In genomic region chr7:127139100-127139499, GRCm38 (mm10) we compare ENCODE assay signal across 1 mouse cellular context.
TF ChIP-seq lines count a peak whose summit lies in the region.

No protein-coding gene starts in this region.

TF ChIP-seq in MEL, 35 proteins besides CTCF, POLR2A, EP300 and RAD21 (continued from another document):
- peak; percentile 70; the same call in 1 of the 2 replicates for TF ChIP-seq MXI1 (IDR thresholded peaks at IDR 0.05; ENCODE audit: low read depth, low read length)
- TF ChIP-seq E2F4 (IDR thresholded peaks at IDR 0.05; ENCODE audit: borderline replicate concordance, low read depth, low read length) = no peak
- TF ChIP-seq MAX (IDR thresholded peaks at IDR 0.05; ENCODE audit: low read length) = no peak; the same call in 1 of the 2 replicates
- TF ChIP-seq GABPA (IDR thresholded peaks at IDR 0.05; ENCODE audit: low read depth, low read length) = no peak
- TF ChIP-seq SMC3 (IDR thresholded peaks at IDR 0.05; ENCODE audit: low read depth, low read length) = no peak
- TF ChIP-seq MAZ (IDR thresholded peaks at IDR 0.05; ENCODE audit: low read depth, low read length) = no peak
- TF ChIP-seq USF2 (IDR thresholded peaks at IDR 0.05; ENCODE audit: borderline replicate concordance in 1 of 2, insufficient read depth in 1 of 2, low read depth in 1 of 2, low read length in 2 of 2) = no peak
- no peak for TF ChIP-seq MEF2A (IDR thresholded peaks at IDR 0.05; ENCODE audit: extremely low read depth, insufficient replicate concordance, low read depth, low read length, poor library complexity, severe bottlenecking)
- TF ChIP-seq HCFC1 (IDR thresholded peaks at IDR 0.05; ENCODE audit: low read depth, low read length) = no peak; the same call in 1 of the 2 replicates
- no peak for TF ChIP-seq KAT2A (conservative IDR thresholded peaks at IDR 0.05; ENCODE audit: low read depth, low read length)
- TF ChIP-seq ZKSCAN1 (IDR thresholded peaks at IDR 0.05; ENCODE audit: low read depth, low read length) = no peak
- no peak for TF ChIP-seq CHD1 (IDR thresholded peaks at IDR 0.05; ENCODE audit: low read depth, low read length)
- TF ChIP-seq ZNF384 (IDR thresholded peaks at IDR 0.05; ENCODE audit: low read depth, low read length) = no peak
- peak; percentile 87; the same call in 1 of the 2 replicates for TF ChIP-seq MYB (IDR thresholded peaks at IDR 0.05; ENCODE audit: low read depth, low read length)
- TF ChIP-seq ZC3H11A (IDR thresholded peaks at IDR 0.05; ENCODE audit: low read depth, low read length) = no peak
- TF ChIP-seq USF1 (IDR thresholded peaks at IDR 0.05; ENCODE audit: low read depth, low read length) = peak; percentile 84
- no peak for TF ChIP-seq UBTF (IDR thresholded peaks at IDR 0.05; ENCODE audit: borderline replicate concordance, insufficient read depth, low read depth, low read length)
- TF ChIP-seq BHLHE40 (IDR thresholded peaks at IDR 0.05; ENCODE audit: borderline replicate concordance, low read depth, low read length) = peak; percentile 85
- peak; percentile 50; the same call in 1 of the 2 replicates for TF ChIP-seq JUND (IDR thresholded peaks at IDR 0.05; ENCODE audit: low read depth, low read length)
- peak; percentile 76 for TF ChIP-seq POLR2AphosphoS2 (IDR thresholded peaks at IDR 0.05; ENCODE audit: low read length)
- peak; percentile 36; the same call in 1 of the 2 replicates for TF ChIP-seq ZMIZ1 (IDR thresholded peaks at IDR 0.05; ENCODE audit: low read depth, low read length)
- TF ChIP-seq ELF1 (IDR thresholded peaks at IDR 0.05; ENCODE audit: low read depth, low read length) = no peak
- peak; percentile 77 for TF ChIP-seq TBP (IDR thresholded peaks at IDR 0.05; ENCODE audit: low read depth, low read length)
- peak; percentile 12; the same call in 1 of the 2 replicates for TF ChIP-seq MYC (IDR thresholded peaks at IDR 0.05; ENCODE audit: low read depth, low read length)
- no peak for TF ChIP-seq MAFK (IDR thresholded peaks at IDR 0.05; ENCODE audit: borderline replicate concordance, low read depth, low read length)
- no peak for TF ChIP-seq POLR2AphosphoS5 (IDR thresholded peaks at IDR 0.05; ENCODE audit: borderline replicate concordance, low read depth, low read length)
TF ChIP-seq in MEL: peak in this region for 16.
